Mouse (Mus musculus): ENCODE measurements around the gene BC016579. TPM values are rescaled to one million over a fixed set of nuclear protein-coding genes. Genes with fewer than 3 reads are reported as not detected.

Gene BC016579
- polyA plus RNA-seq, 1 experiment = 0.83 TPM

DNA sequence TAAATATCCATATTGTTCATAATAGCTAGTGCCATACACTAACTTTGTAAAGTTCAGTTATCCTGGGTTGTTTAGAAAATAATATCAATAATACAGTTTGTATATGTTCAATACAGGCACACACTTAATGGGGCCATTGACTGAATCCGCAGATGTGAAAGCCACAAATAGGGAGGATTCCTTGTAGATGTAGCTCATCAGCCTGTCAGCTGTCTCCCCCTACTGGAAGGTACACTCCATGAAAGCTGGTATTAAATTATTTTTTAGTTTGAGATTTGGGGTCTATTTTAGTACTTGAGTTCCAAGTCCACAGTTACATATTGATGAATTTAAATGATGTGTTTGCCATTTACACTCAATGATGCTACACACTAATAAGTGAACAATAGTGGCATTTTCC is 22.6 kb upstream of the BC016579 start:
- no peaks in the 10 kb centered on the region for H3K27me3 ChIP-seq (replicated peaks)
- TF ChIP-seq FLI1 (IDR thresholded peaks at IDR 0.05; ENCODE audit: low read length) = no peak
- no peak for TF ChIP-seq GATA1 (IDR thresholded peaks at IDR 0.05; ENCODE audit: borderline replicate concordance, low read length)

GRCm38 (mm10) chr16:45670005-45670404 is 16.1 kb upstream of the BC016579 start:
- H3K9me3 ChIP-seq = no peaks in the 10 kb centered on the region
- no peak overlapping the region for H3K4me3 ChIP-seq (replicated peaks)
- peaks cover 7% of the 10 kb centered on the region for H3K36me3 ChIP-seq (replicated peaks; ENCODE audit: low read length)
- no peaks in the 10 kb centered on the region for H3K27me3 ChIP-seq (replicated peaks)
- TF ChIP-seq GATA1 (IDR thresholded peaks at IDR 0.05; ENCODE audit: borderline replicate concordance, low read length) (no peak), FLI1 (IDR thresholded peaks at IDR 0.05; ENCODE audit: low read length) (no peak)
- H3K4me1 ChIP-seq = peaks cover 85% of the 10 kb centered on the region

More for the DNA sequence above, 22.6 kb upstream of the BC016579 start:
- H3K4me1 ChIP-seq = peaks cover 46% of the 10 kb centered on the region
- no peak overlapping the region for H3K4me3 ChIP-seq (replicated peaks)
- H3K36me3 ChIP-seq (replicated peaks; ENCODE audit: low read length) = no peaks in the 10 kb centered on the region
- H3K9me3 ChIP-seq = no peaks in the 10 kb centered on the region

DNA sequence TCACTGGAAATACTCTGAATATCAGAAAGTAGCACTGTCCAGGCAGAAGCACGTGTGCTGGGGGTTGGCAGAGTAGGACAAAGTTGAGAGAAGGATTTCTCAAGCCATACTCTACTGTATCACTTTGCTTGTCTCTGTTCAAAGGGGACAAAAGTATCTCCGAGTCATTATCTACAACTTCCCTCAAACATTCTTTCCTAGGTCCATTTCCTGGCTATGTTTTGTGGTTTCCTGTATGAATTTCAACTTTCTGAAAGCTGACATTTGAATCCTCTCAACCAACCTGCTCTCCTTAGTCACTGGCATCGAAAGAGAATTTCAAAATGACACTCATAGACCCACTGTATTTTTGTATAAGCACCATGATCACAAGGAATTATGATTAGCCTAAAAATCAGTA is 14.3 kb upstream of the BC016579 start:
- H3K27me3 ChIP-seq (replicated peaks) = no peaks in the 10 kb centered on the region
- peaks cover 25% of the 10 kb centered on the region for H3K36me3 ChIP-seq (replicated peaks; ENCODE audit: low read length)
- H3K9me3 ChIP-seq = no peaks in the 10 kb centered on the region
- H3K4me3 ChIP-seq (replicated peaks) = peak overlapping the region; percentile 80
- TF ChIP-seq FLI1 (IDR thresholded peaks at IDR 0.05; ENCODE audit: low read length) (peak; percentile 55; the same call in 1 of the 2 replicates), GATA1 (IDR thresholded peaks at IDR 0.05; ENCODE audit: borderline replicate concordance, low read length) (no peak; the same call in 2 of the 3 replicates)
- peaks cover 86% of the 10 kb centered on the region for H3K4me1 ChIP-seq

GRCm38 (mm10) chr16:45666136-45666535 is 12.3 kb upstream of the BC016579 start:
- Histone ChIP-seq H3K36me3 (replicated peaks; ENCODE audit: low read length) (peaks cover 43% of the 10 kb centered on the region), H3K4me1 (peaks cover 84% of the 10 kb centered on the region), H3K4me3 (replicated peaks) (peak overlapping the region; percentile 74), H3K9me3 (no peaks in the 10 kb centered on the region), H3K27me3 (replicated peaks) (no peaks in the 10 kb centered on the region)
- peak; percentile 48; the same call in 1 of the 3 replicates for TF ChIP-seq GATA1 (IDR thresholded peaks at IDR 0.05; ENCODE audit: borderline replicate concordance, low read length)
- no peak for TF ChIP-seq FLI1 (IDR thresholded peaks at IDR 0.05; ENCODE audit: low read length)

- TF ChIP-seq GATA1 (IDR thresholded peaks at IDR 0.05; ENCODE audit: borderline replicate concordance, low read length) = no peak
- no peak for TF ChIP-seq FLI1 (IDR thresholded peaks at IDR 0.05; ENCODE audit: low read length)
- no peak overlapping the region for H3K4me3 ChIP-seq (replicated peaks)
- peaks cover 79% of the 10 kb centered on the region for H3K36me3 ChIP-seq (replicated peaks; ENCODE audit: low read length)
- H3K4me1 ChIP-seq = peaks cover 85% of the 10 kb centered on the region
- no peaks in the 10 kb centered on the region for H3K9me3 ChIP-seq
- no peaks in the 10 kb centered on the region for H3K27me3 ChIP-seq (replicated peaks)
Observed at GRCm38 (mm10) chr16:45662381-45662780, 8.5 kb upstream of the BC016579 start.

DNA sequence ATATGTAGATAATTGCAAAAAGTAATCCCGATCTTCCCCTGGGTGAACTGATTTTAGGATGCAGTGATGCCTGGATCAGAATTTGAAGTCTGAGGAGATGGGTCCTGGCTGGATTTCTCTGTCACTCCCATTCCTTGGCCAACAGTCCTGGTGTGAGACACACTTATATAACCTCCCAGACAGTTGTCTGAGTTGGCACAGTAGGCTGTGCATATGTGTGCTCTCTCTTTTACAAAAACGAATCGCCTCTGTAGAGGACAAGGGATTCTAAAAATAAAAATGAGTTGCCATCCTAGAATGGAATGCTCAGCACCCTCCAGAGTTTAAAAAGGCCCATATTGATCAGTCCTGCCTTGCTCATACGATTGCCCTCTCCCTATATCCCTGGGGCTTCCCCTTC is 5.7 kb upstream of the BC016579 start:
- Histone ChIP-seq H3K9me3 (no peaks in the 10 kb centered on the region), H3K4me3 (replicated peaks) (no peak overlapping the region), H3K27me3 (replicated peaks) (no peaks in the 10 kb centered on the region), H3K36me3 (replicated peaks; ENCODE audit: low read length) (peaks cover 95% of the 10 kb centered on the region), H3K4me1 (peaks cover 77% of the 10 kb centered on the region)
- TF ChIP-seq FLI1 (IDR thresholded peaks at IDR 0.05; ENCODE audit: low read length) = no peak
- no peak for TF ChIP-seq GATA1 (IDR thresholded peaks at IDR 0.05; ENCODE audit: borderline replicate concordance, low read length)

- peaks cover 77% of the 10 kb centered on the region for H3K4me1 ChIP-seq
- no peaks in the 10 kb centered on the region for H3K9me3 ChIP-seq
- no peak overlapping the region for H3K4me3 ChIP-seq (replicated peaks)
- H3K36me3 ChIP-seq (replicated peaks; ENCODE audit: low read length) = peaks cover 94% of the 10 kb centered on the region
- no peak for TF ChIP-seq FLI1 (IDR thresholded peaks at IDR 0.05; ENCODE audit: low read length)
- no peaks in the 10 kb centered on the region for H3K27me3 ChIP-seq (replicated peaks)
Observed at GRCm38 (mm10) chr16:45658248-45658647, 4.4 kb upstream of the BC016579 start.

GRCm38 (mm10) chr16:45657574-45658159 is 3.8 kb upstream of the BC016579 start:
- H3K4me3 ChIP-seq (replicated peaks) = peak overlapping the region; percentile 20
- no peak for TF ChIP-seq GATA1 (IDR thresholded peaks at IDR 0.05; ENCODE audit: borderline replicate concordance, low read length)
- no peak for TF ChIP-seq FLI1 (IDR thresholded peaks at IDR 0.05; ENCODE audit: low read length)
- H3K4me1 ChIP-seq = peaks cover 77% of the 10 kb centered on the region
- no peaks in the 10 kb centered on the region for H3K9me3 ChIP-seq
- no peaks in the 10 kb centered on the region for H3K27me3 ChIP-seq (replicated peaks)
- H3K36me3 ChIP-seq (replicated peaks; ENCODE audit: low read length) = peaks cover 94% of the 10 kb centered on the region

- Histone ChIP-seq H3K27me3 (replicated peaks) (no peaks in the 10 kb centered on the region), H3K4me1 (peaks cover 86% of the 10 kb centered on the region), H3K36me3 (replicated peaks; ENCODE audit: low read length) (peaks cover 78% of the 10 kb centered on the region), H3K4me3 (replicated peaks) (peak overlapping the region; percentile 89), H3K9me3 (no peaks in the 10 kb centered on the region)
- TF ChIP-seq GATA1 (IDR thresholded peaks at IDR 0.05; ENCODE audit: borderline replicate concordance, low read length) (no peak), FLI1 (IDR thresholded peaks at IDR 0.05; ENCODE audit: low read length) (no peak)
Observed at GRCm38 (mm10) chr16:45654465-45654864, 597 bp upstream of the BC016579 start.

DNA sequence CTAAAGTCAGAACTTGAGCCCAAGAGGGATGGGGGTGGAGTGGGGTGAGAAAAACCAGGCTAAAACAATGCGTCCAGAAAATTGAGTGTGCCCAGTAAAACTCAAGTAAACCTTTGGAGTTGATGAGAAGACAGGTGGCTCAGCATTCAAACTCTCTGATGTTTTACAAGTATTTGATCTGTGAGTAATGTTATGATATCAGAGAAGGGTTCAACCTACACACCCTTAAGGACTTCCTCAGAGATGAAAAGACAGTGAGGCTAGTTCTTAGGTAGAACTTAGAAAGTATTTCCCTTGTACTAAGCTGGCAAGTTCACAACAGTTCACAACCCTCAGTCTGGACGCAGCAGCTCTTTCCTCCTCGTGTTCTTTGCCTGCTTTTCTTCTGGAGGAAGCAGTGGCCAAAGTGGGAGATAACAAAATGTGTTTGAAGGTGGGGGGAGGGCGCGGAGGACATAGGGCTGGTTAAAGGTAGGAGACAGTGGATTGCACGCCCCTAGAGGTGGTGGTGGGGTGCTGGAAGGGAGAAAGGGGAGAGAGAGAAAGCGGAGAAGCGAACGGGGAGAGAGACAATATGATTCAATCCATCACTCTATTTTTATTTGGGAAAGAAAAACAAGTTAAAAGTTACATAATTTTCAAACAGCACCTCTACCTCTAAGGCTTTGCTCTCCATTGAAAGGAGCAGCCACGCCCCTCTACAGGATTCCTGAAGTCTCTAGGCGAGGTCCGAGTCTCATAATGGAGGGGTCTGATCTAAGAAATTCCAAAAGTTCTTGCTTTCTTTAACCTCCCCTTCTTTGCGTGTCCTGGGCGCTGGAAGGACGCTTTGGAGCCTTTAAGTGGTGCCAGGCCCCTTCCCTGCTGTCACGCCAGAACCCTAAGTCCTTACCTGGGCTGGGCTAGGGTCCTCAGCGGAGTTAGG is 597 bp downstream of the BC016579 start:
- Histone ChIP-seq H3K36me3 (replicated peaks; ENCODE audit: low read length) (peaks cover 73% of the 10 kb centered on the region), H3K4me3 (replicated peaks) (peak overlapping the region; percentile 89), H3K27me3 (replicated peaks) (no peaks in the 10 kb centered on the region), H3K4me1 (peaks cover 84% of the 10 kb centered on the region), H3K9me3 (no peaks in the 10 kb centered on the region)
- no peak for TF ChIP-seq FLI1 (IDR thresholded peaks at IDR 0.05; ENCODE audit: low read length)
- no peak for TF ChIP-seq GATA1 (IDR thresholded peaks at IDR 0.05; ENCODE audit: borderline replicate concordance, low read length)
